Mouse (Mus musculus) regulatory T cell (primary cell): ENCODE data around the gene Cyp2d34.

ENCODE experiments used
- in situ Hi-C: fragments of 300-600 bp; cut with MboI, MseI; formaldehyde crosslinking; loops from one replicate; pipeline ENCODE4 v1.15.1; 2025; ENCODE audit warnings: high pct_unique_total_duplicates

The Cyp2d34 gene

GRCm38 (mm10) chr15:82620531-82621202 is at the start of gene Cyp2d34:
Gene Cyp2d34 (minus strand): TSS chr15:82620946.
- in situ Hi-C loops, result no loop called here

- in situ Hi-C loops, result no loop called here
Observed at GRCm38 (mm10) chr15:82656346-82656745, 35.6 kb upstream of the Cyp2d34 start.

GRCm38 (mm10) chr15:82644371-82644770 is 23.6 kb upstream of the Cyp2d34 start:
- in situ Hi-C loops, result no loop called here

- in situ Hi-C loops, result no loop called here
Observed at GRCm38 (mm10) chr15:82643771-82644170, 23.0 kb upstream of the Cyp2d34 start.

- in situ Hi-C loops, result no loop called here
Observed at GRCm38 (mm10) chr15:82642771-82643170, 22.0 kb upstream of the Cyp2d34 start.

GRCm38 (mm10) chr15:82641921-82642320 is 21.2 kb upstream of the Cyp2d34 start:
- in situ Hi-C loops, result no loop called here

- in situ Hi-C loops, result no loop called here
Observed at GRCm38 (mm10) chr15:82641390-82641789, 20.6 kb upstream of the Cyp2d34 start.

- in situ Hi-C loops, result no loop called here
Observed at GRCm38 (mm10) chr15:82640201-82640600, 19.5 kb upstream of the Cyp2d34 start.

GRCm38 (mm10) chr15:82637130-82638075 is 16.7 kb upstream of the Cyp2d34 start:
- in situ Hi-C loops, result no loop called here

- in situ Hi-C loops, result no loop called here
Observed at GRCm38 (mm10) chr15:82634976-82635375, 14.2 kb upstream of the Cyp2d34 start.

- in situ Hi-C loops, result no loop called here
Observed at GRCm38 (mm10) chr15:82621993-82622392, 1.2 kb upstream of the Cyp2d34 start.

- in situ Hi-C loops, result no loop called here
Observed at GRCm38 (mm10) chr15:82618362-82619020, 2.3 kb downstream of the Cyp2d34 start.

- in situ Hi-C loops, result loop anchor here (10.0 kb wide), 1 partner anchor 1802 kb away; no protein-coding TSS in a partner anchor
Observed at GRCm38 (mm10) chr15:82582621-82583020, 38.1 kb downstream of the Cyp2d34 start.

GRCm38 (mm10) chr15:82579071-82579470 is 41.7 kb downstream of the Cyp2d34 start:
- in situ Hi-C loops, result no loop called here

GRCm38 (mm10) chr15:82572856-82573255 is 47.9 kb downstream of the Cyp2d34 start:
- in situ Hi-C loops, result no loop called here
